Mouse (Mus musculus): ENCODE measurements around the gene Sh3pxd2a. TPM values are rescaled to one million over a fixed set of nuclear protein-coding genes. Genes with fewer than 3 reads are reported as not detected.

The Sh3pxd2a gene
- polyA plus RNA-seq, 1 experiment, result 12.1 TPM

DNA sequence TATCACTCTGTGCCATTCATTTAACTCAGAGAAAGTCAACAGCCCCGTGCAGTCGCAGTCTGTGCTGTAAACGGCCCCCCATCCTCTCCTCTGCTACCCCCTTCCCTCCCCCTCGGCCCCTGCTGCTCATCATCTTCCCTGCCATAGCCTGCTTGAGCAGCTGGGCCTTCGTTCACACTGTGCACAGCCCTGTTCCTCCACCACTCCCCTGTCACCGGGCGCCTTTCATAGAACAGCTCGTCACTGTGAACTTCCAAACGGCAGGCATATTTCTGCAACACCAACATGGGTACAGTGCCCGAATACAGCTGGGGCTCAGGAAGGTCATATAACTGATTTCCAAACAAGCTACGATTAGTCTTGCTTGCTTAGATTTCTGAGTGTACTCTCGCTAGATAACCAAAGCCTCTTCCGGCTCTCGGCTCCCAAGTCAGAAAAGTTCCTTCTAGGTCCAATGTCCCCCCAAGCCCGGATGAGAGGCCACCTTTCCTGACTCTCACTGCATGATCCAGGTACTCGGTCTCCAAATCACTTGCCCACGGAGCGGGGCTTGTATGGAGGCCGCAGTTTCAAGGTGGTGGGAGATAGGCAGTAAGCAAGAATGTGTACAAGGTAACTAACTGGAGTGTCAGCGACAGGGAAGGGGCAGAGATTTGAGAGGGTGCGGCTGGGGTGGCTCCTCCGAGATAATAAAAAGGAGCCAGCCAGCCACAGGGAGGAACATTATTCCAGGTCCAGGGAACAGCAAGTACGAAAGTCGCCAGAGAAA is 125.6 kb downstream of the Sh3pxd2a start:
- H3K27ac ChIP-seq (ENCODE audit: insufficient read depth, low read length), result no peak overlapping the region
- no peaks in the 10 kb centered on the region for H3K27me3 ChIP-seq (ENCODE audit: control insufficient read depth, insufficient read depth, low read length)
- TF ChIP-seq POLR2A (IDR thresholded peaks at IDR 0.05; ENCODE audit: low read depth, low read length) (no peak), CTCF (IDR thresholded peaks at IDR 0.05; ENCODE audit: extremely low read depth, insufficient read depth, insufficient read length, insufficient replicate concordance) (no peak)
- no peaks in the 10 kb centered on the region for H3K36me3 ChIP-seq (ENCODE audit: control insufficient read depth, insufficient read depth, low read length)
- no peak overlapping the region for H3K4me3 ChIP-seq (ENCODE audit: extremely low read depth, insufficient read depth, insufficient read length)
- no peak for DNase-seq (ENCODE audit: low read depth in 1 of 2, low spot score in 2 of 2)
- WGBS, result 60% methylated on average over 24 of the region's 24 CpGs
- H3K4me1 ChIP-seq (ENCODE audit: control insufficient read depth, insufficient read depth, insufficient read length), result no peaks in the 10 kb centered on the region; the same call in 1 of the 2 replicates

DNA sequence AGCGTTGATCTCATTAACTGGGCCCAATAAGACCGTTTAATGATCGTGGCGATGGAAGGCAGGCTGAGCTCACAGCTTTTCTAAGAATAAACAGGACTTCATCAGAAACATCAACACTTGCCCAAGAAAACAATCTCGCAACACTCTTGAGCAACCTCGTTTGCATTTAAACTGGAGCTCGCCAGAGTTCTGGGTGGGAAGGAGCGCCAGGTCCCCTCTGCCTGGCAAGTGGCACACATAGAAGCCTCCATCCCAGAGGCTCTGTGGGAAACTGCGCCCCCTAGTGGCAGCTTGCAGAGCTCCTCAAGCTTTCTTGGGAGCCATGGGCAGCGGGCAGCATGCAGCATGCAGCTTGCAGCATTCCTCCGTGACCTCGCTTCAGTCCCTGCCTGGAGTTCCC is 126.5 kb downstream of the Sh3pxd2a start:
- WGBS, result 52% methylated on average over 12 of the region's 12 CpGs
- Histone ChIP-seq H3K36me3 (ENCODE audit: control insufficient read depth, insufficient read depth, low read length) (no peaks in the 10 kb centered on the region), H3K27me3 (ENCODE audit: control insufficient read depth, insufficient read depth, low read length) (no peaks in the 10 kb centered on the region), H3K4me3 (ENCODE audit: extremely low read depth, insufficient read depth, insufficient read length) (no peak overlapping the region), H3K4me1 (ENCODE audit: control insufficient read depth, insufficient read depth, insufficient read length) (no peaks in the 10 kb centered on the region), H3K27ac (ENCODE audit: insufficient read depth, low read length) (no peak overlapping the region)
- DNase-seq (ENCODE audit: low read depth in 1 of 2, low spot score in 2 of 2), result peak; percentile 40 to 72
- TF ChIP-seq POLR2A (IDR thresholded peaks at IDR 0.05; ENCODE audit: low read depth, low read length) (no peak), CTCF (IDR thresholded peaks at IDR 0.05; ENCODE audit: extremely low read depth, insufficient read depth, insufficient read length, insufficient replicate concordance) (peak; percentile 88)

DNA sequence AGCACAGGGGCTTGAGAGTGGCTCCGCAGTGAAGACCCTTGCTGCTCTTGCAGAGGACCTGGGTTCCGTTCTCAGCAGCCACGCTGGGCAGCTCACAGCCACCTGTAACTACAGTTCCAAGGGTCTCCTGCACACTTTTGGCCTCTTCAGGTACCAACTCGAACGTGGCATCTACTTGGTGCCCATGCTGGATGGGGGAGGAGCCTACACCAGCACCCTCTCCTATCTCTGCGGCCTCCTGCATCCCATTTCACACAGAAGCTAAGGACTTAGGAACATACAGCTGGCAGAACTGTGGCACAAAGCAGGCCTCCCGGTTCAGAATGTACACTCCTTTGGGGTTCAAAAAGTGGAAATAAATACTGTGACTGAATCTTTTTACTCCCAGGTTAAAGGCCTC is 127.0 kb downstream of the Sh3pxd2a start:
- H3K4me1 ChIP-seq (ENCODE audit: control insufficient read depth, insufficient read depth, insufficient read length), result no peaks in the 10 kb centered on the region
- H3K36me3 ChIP-seq (ENCODE audit: control insufficient read depth, insufficient read depth, low read length), result no peaks in the 10 kb centered on the region
- no peak overlapping the region for H3K4me3 ChIP-seq (ENCODE audit: extremely low read depth, insufficient read depth, insufficient read length)
- DNase-seq (ENCODE audit: low read depth in 1 of 2, low spot score in 2 of 2), result no peak
- no peaks in the 10 kb centered on the region for H3K27me3 ChIP-seq (ENCODE audit: control insufficient read depth, insufficient read depth, low read length)
- 84% methylated on average over 7 of the region's 7 CpGs for WGBS
- no peak overlapping the region for H3K27ac ChIP-seq (ENCODE audit: insufficient read depth, low read length)
- TF ChIP-seq POLR2A (IDR thresholded peaks at IDR 0.05; ENCODE audit: low read depth, low read length) (no peak), CTCF (IDR thresholded peaks at IDR 0.05; ENCODE audit: extremely low read depth, insufficient read depth, insufficient read length, insufficient replicate concordance) (no peak)

DNA sequence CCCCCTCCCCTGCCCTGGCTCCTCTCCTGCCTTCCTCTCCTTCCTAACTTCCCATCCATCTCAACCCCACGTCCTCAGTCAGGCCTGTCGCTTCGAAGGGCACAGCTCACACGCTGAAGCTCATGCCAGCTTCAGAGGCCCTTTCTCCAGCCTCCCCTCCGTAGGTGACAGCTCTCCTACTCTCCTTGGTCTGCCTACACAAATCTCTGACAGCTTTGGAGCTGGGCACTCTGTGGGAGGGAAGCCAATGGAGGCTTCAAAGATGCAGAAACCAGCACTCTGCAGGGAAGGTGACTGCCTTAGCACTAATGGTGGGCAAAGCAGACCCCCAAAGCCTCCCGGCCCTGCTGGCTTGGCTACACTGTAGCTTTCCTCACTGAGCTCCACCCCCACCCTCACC is 128.9 kb downstream of the Sh3pxd2a start:
- Histone ChIP-seq H3K36me3 (ENCODE audit: control insufficient read depth, insufficient read depth, low read length) (no peaks in the 10 kb centered on the region), H3K27me3 (ENCODE audit: control insufficient read depth, insufficient read depth, low read length) (no peaks in the 10 kb centered on the region), H3K27ac (ENCODE audit: insufficient read depth, low read length) (no peak overlapping the region), H3K4me3 (ENCODE audit: extremely low read depth, insufficient read depth, insufficient read length) (no peak overlapping the region), H3K4me1 (ENCODE audit: control insufficient read depth, insufficient read depth, insufficient read length) (peaks cover 8% of the 10 kb centered on the region; the same call in 1 of the 2 replicates)
- 87% methylated on average over 6 of the region's 6 CpGs for WGBS
- TF ChIP-seq CTCF (IDR thresholded peaks at IDR 0.05; ENCODE audit: extremely low read depth, insufficient read depth, insufficient read length, insufficient replicate concordance) (no peak), POLR2A (IDR thresholded peaks at IDR 0.05; ENCODE audit: low read depth, low read length) (no peak)
- DNase-seq (ENCODE audit: low read depth in 1 of 2, low spot score in 2 of 2), result no peak

DNA sequence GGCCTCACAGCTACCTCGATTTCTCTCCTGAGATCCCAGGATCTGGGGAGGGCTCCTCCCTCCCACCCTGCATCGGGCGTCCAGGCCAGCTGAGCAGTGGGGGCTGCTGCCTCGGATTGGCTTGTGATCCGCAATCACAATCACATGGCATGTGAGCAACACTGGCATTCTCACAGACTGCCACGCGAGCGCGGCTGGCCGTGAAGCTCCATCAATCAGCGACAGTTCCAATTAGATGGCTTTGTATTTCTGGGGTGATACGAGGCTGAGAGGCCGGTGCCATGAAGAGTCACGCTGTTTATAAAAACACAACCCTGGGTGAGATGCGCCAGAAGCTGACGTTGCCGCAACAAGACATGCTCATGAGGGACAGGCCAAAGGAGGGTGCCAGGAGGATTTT is 129.5 kb downstream of the Sh3pxd2a start:
- Histone ChIP-seq H3K36me3 (ENCODE audit: control insufficient read depth, insufficient read depth, low read length) (no peaks in the 10 kb centered on the region), H3K27ac (ENCODE audit: insufficient read depth, low read length) (no peak overlapping the region), H3K27me3 (ENCODE audit: control insufficient read depth, insufficient read depth, low read length) (no peaks in the 10 kb centered on the region), H3K4me1 (ENCODE audit: control insufficient read depth, insufficient read depth, insufficient read length) (peaks cover 8% of the 10 kb centered on the region; the same call in 1 of the 2 replicates), H3K4me3 (ENCODE audit: extremely low read depth, insufficient read depth, insufficient read length) (no peak overlapping the region)
- WGBS, result 90% methylated on average over 17 of the region's 17 CpGs
- no peak for DNase-seq (ENCODE audit: low read depth in 1 of 2, low spot score in 2 of 2)
- TF ChIP-seq CTCF (IDR thresholded peaks at IDR 0.05; ENCODE audit: extremely low read depth, insufficient read depth, insufficient read length, insufficient replicate concordance) (no peak), POLR2A (IDR thresholded peaks at IDR 0.05; ENCODE audit: low read depth, low read length) (no peak)

DNA sequence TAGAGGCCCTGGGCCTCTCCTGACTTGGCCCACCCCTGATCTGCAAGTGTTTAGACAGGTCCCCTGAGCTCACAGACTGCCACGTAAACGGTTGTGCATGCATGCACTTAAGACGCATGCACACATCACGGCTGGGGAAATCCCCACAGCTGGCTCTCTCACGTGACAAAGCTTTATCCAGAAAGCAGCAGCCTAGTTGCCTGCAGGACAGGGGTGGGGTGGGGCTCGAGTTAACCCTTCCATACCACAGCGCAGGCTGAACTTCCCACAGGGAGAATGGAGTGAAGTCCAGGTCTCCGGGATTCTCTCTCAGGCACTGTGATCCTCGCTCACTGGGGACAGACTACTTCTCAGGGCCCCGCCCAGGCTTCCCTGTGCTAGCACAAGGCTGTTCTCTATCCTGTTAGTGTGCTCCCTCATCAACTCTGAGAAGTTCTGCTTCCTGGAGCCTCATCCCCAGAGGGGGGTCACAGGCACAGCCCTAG is 133.4 kb downstream of the Sh3pxd2a start:
- TF ChIP-seq CTCF (IDR thresholded peaks at IDR 0.05; ENCODE audit: extremely low read depth, insufficient read depth, insufficient read length, insufficient replicate concordance), result no peak
- no peak for TF ChIP-seq POLR2A (IDR thresholded peaks at IDR 0.05; ENCODE audit: low read depth, low read length)
- Histone ChIP-seq H3K4me1 (ENCODE audit: control insufficient read depth, insufficient read depth, insufficient read length) (peaks cover 14% of the 10 kb centered on the region; the same call in 1 of the 2 replicates), H3K36me3 (ENCODE audit: control insufficient read depth, insufficient read depth, low read length) (no peaks in the 10 kb centered on the region), H3K27ac (ENCODE audit: insufficient read depth, low read length) (no peak overlapping the region), H3K27me3 (ENCODE audit: control insufficient read depth, insufficient read depth, low read length) (no peaks in the 10 kb centered on the region), H3K4me3 (ENCODE audit: extremely low read depth, insufficient read depth, insufficient read length) (no peak overlapping the region)
- peak; percentile 55 to 76 for DNase-seq (ENCODE audit: low read depth in 1 of 2, low spot score in 2 of 2)
- 20% methylated on average over 10 of the region's 10 CpGs for WGBS

DNA sequence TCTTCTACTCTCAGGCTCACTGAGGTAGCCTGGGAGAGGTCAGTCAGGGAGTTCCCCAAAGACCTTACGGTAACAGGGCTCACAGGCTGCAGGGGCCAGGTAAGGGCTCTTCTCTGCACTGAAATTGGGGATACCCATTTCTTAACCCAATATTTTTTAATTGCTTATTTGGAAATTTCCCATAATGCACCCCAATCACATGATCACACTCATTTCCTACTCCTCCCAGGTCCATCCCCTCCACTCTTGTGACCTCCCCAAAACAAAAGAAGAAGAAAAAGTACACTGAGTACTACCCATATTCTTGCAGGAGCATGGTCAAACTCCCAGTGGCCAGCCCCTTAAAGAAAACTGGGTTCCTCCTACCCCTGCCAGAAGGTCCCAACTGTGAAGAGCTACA is 135.1 kb downstream of the Sh3pxd2a start:
- 95% methylated on average over 1 of the region's 1 CpGs for WGBS
- H3K4me1 ChIP-seq (ENCODE audit: control insufficient read depth, insufficient read depth, insufficient read length), result peaks cover 14% of the 10 kb centered on the region; the same call in 1 of the 2 replicates
- no peaks in the 10 kb centered on the region for H3K36me3 ChIP-seq (ENCODE audit: control insufficient read depth, insufficient read depth, low read length)
- no peak overlapping the region for H3K4me3 ChIP-seq (ENCODE audit: extremely low read depth, insufficient read depth, insufficient read length)
- H3K27ac ChIP-seq (ENCODE audit: insufficient read depth, low read length), result no peak overlapping the region
- H3K27me3 ChIP-seq (ENCODE audit: control insufficient read depth, insufficient read depth, low read length), result no peaks in the 10 kb centered on the region
- no peak for DNase-seq (ENCODE audit: low read depth in 1 of 2, low spot score in 2 of 2)
- TF ChIP-seq POLR2A (IDR thresholded peaks at IDR 0.05; ENCODE audit: low read depth, low read length), result no peak
- no peak for TF ChIP-seq CTCF (IDR thresholded peaks at IDR 0.05; ENCODE audit: extremely low read depth, insufficient read depth, insufficient read length, insufficient replicate concordance)
